ENCODE assay signal across 11 mouse cellular contexts in genomic region chr10:72099156-72099812, GRCm38 (mm10).
A peak's percentile ranks its signal among the peaks of the same experiment; 100 is the strongest.
DNase-seq lines count a peak whose midpoint lies in the region; ATAC-seq and TF ChIP-seq lines count a peak whose summit lies in the region.
"Had no signal": no experiment of that assay in that cellular context is flagged by ENCODE, and none has a peak within 500 bp of the region (broad histone marks: within the 10 kb centered on the region; RNA-seq: fewer than 3 reads in every experiment).

No protein-coding gene starts in this region.

- intact Hi-C loops in heart, postnatal 25 days (cut with DNase I) = no loop called here

- H3K4me1 ChIP-seq in hindbrain, embryonic 15.5 days (replicated peaks) = no peaks in the 10 kb centered on the region
- no peaks in the 10 kb centered on the region for H3K4me1 ChIP-seq in hindbrain, embryonic 11.5 days (replicated peaks; ENCODE audit: control insufficient read depth, insufficient read depth, low read length)
- H3K4me1 ChIP-seq: embryonic facial prominence, embryonic 12.5 days had no signal

- no peak overlapping the region for H3K27ac ChIP-seq in hindbrain, embryonic 15.5 days (replicated peaks)
- no peak overlapping the region for H3K27ac ChIP-seq in hindbrain, embryonic 11.5 days (ENCODE audit: low read depth, low read length)
- H3K27ac ChIP-seq: embryonic facial prominence, embryonic 12.5 days; left cerebral cortex, adult 2 months had no signal

- H3K4me2 ChIP-seq in hindbrain, embryonic 15.5 days = no peak overlapping the region
- H3K4me2 ChIP-seq in hindbrain, embryonic 11.5 days (replicated peaks; ENCODE audit: low read depth, low read length) = no peak overlapping the region
- H3K4me2 ChIP-seq: embryonic facial prominence, embryonic 12.5 days; heart, embryonic 11.5 days had no signal

- TF ChIP-seq POLR2A in brain, embryonic 14.5 days (IDR thresholded peaks at IDR 0.05; ENCODE audit: borderline replicate concordance, extremely low read depth, insufficient read depth, insufficient read length, poor library complexity, severe bottlenecking) = no peak

- no peak overlapping the region for H3K4me3 ChIP-seq in hindbrain, embryonic 15.5 days
- no peak overlapping the region for H3K4me3 ChIP-seq in hindbrain, embryonic 11.5 days (ENCODE audit: low read depth, low read length)
- H3K4me3 ChIP-seq: embryonic facial prominence, embryonic 12.5 days; left cerebral cortex, adult 2 months had no signal

- H3K27me3 ChIP-seq in hindbrain, embryonic 15.5 days = no peaks in the 10 kb centered on the region
- no peaks in the 10 kb centered on the region for H3K27me3 ChIP-seq in hindbrain, embryonic 11.5 days (ENCODE audit: control insufficient read depth, insufficient read depth, low read length)
- H3K27me3 ChIP-seq: embryonic facial prominence, embryonic 12.5 days had no signal

- no peak for DNase-seq in hindbrain, embryonic 11.5 days (ENCODE audit: low spot score)
- DNase-seq in brain, embryonic 14.5 days (ENCODE audit: low read depth) = peak; percentile 94
- DNase-seq in frontal cortex, adult 2 months (ENCODE audit: extremely low spot score in 1 of 2, low spot score in 1 of 2) = peak; percentile 11 to 40
- peak; percentile 16 to 22 for DNase-seq in layer of hippocampus, postnatal 36 days
- DNase-seq in gastrocnemius, adult 18-20 months (ENCODE audit: low spot score) = no peak
- DNase-seq in heart, postnatal 25 days (ENCODE audit: low spot score) = no peak
- DNase-seq: lung, postnatal 10 days had no signal

- 43% methylated on average over 2 of the region's 2 CpGs for WGBS in hindbrain, embryonic 15.5 days
- 74% methylated on average over 2 of the region's 2 CpGs for WGBS in hindbrain, embryonic 11.5 days

- TF ChIP-seq CTCF in brain, embryonic 14.5 days (IDR thresholded peaks at IDR 0.05; ENCODE audit: borderline replicate concordance, extremely low read depth, insufficient read depth, insufficient read length) = no peak

- no peaks in the 10 kb centered on the region for H3K36me3 ChIP-seq in hindbrain, embryonic 15.5 days
- no peaks in the 10 kb centered on the region for H3K36me3 ChIP-seq in hindbrain, embryonic 11.5 days (ENCODE audit: control insufficient read depth, insufficient read depth, low read length)
- H3K36me3 ChIP-seq: embryonic facial prominence, embryonic 12.5 days had no signal

- no peak overlapping the region for H3K9ac ChIP-seq in hindbrain, embryonic 15.5 days
- no peak overlapping the region for H3K9ac ChIP-seq in hindbrain, embryonic 11.5 days (ENCODE audit: low read depth, low read length)
- H3K9ac ChIP-seq: embryonic facial prominence, embryonic 12.5 days had no signal

- peak; percentile 30; the same call in 1 of the 2 replicates for ATAC-seq in hindbrain, embryonic 15.5 days (ENCODE audit: low FRiP score, low read depth)
- ATAC-seq in hindbrain, embryonic 11.5 days (ENCODE audit: low FRiP score) = no peak

- H3K9me3 ChIP-seq in hindbrain, embryonic 15.5 days = no peaks in the 10 kb centered on the region
- H3K9me3 ChIP-seq in hindbrain, embryonic 11.5 days (ENCODE audit: control insufficient read depth, low read length) = no peaks in the 10 kb centered on the region
- H3K9me3 ChIP-seq: embryonic facial prominence, embryonic 12.5 days had no signal

Comparison
In these comparisons a context has a peak if more than half of its experiments do, and no peak if none do; other contexts are left out.
1. DNase-seq: peak in brain, embryonic 14.5 days (single experiment), frontal cortex, adult 2 months (2 of 2) and layer of hippocampus, postnatal 36 days (2 of 2); none in hindbrain, embryonic 11.5 days (single experiment), gastrocnemius, adult 18-20 months (single experiment) and heart, postnatal 25 days (single experiment).